Comparison of ENCODE assay signal across 8 mouse cellular contexts in the genomic region with DNA sequence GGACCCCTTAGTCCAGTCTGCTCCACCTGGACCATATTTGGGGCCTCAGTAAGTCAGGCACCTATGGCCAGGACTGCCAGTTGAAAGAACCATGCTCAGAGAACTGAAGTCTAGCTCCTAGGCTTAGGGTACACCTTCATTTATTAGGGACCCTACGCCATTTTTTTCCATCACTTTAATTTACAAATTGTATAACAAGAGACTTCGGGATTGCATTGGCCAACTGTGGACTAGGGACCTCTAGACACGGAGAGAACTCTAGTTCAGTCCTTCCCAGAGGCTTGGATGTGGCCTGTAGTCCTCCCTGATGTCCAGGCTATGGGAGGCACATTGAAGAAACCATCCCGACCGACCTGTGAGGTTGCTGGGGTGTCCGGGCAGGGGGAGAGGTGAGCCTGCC. TPM values are rescaled to one million over a fixed set of nuclear protein-coding genes. Genes with fewer than 3 reads are reported as not detected.
A peak's percentile ranks its signal among the peaks of the same experiment; 100 is the strongest.
DNase-seq lines count a peak whose midpoint lies in the region; ATAC-seq and TF ChIP-seq lines count a peak whose summit lies in the region.

A gene (minus strand): TSS at position 101 of the 400 bp plus-strand sequence.

- H3K27ac ChIP-seq in kidney, adult 2 months (ENCODE audit: insufficient read depth, low read depth, low read length): no peak within 1 kb of the TSS
- H3K27ac ChIP-seq in cortical plate, adult 2 months (ENCODE audit: insufficient read depth, low read length): no peak within 1 kb of the TSS
- H3K27ac ChIP-seq in hindbrain, embryonic 12.5 days: no peak within 1 kb of the TSS
- no peak within 1 kb of the TSS for H3K27ac ChIP-seq in midbrain, embryonic 11.5 days (ENCODE audit: low read depth, low read length)

- no peak for TF ChIP-seq CTCF in kidney, adult 2 months (conservative IDR thresholded peaks at IDR 0.05; ENCODE audit: insufficient read depth, insufficient read length, low read depth, low read length)
- no peak for TF ChIP-seq CTCF in cortical plate, adult 2 months (IDR thresholded peaks at IDR 0.05; ENCODE audit: extremely low read depth, insufficient read depth, low read length)

- WGBS in kidney, adult 2 months: 86% methylated on average over 6 of the region's 6 CpGs
- 76% methylated on average over 6 of the region's 6 CpGs for WGBS in hindbrain, embryonic 12.5 days
- 70% methylated on average over 6 of the region's 6 CpGs for WGBS in midbrain, embryonic 11.5 days

- H3K4me2 ChIP-seq in hindbrain, embryonic 12.5 days (replicated peaks): peak within 1 kb of the TSS; percentile 66
- peak within 1 kb of the TSS; percentile 54 for H3K4me2 ChIP-seq in midbrain, embryonic 11.5 days

- no peak for TF ChIP-seq POLR2A in kidney, adult 2 months (IDR thresholded peaks at IDR 0.05; ENCODE audit: low read depth, low read length)
- no peak for TF ChIP-seq POLR2A in cortical plate, adult 2 months (IDR thresholded peaks at IDR 0.05; ENCODE audit: extremely low read depth, insufficient read depth, low read length)

- no peak for DNase-seq in kidney, adult 2 months
- no peak for DNase-seq in kidney, adult 18-20 months
- DNase-seq in midbrain, embryonic 11.5 days (ENCODE audit: low spot score, missing footprints): peak; percentile 87
- DNase-seq in adrenal gland, postnatal 36 days: no peak
- no peak for DNase-seq in cerebellum, adult 9-10 months
- no peak for DNase-seq in cerebellum, adult 9-11 months

- H3K9me3 ChIP-seq in hindbrain, embryonic 12.5 days (replicated peaks): no peaks in the 10 kb centered on the region
- no peaks in the 10 kb centered on the region for H3K9me3 ChIP-seq in midbrain, embryonic 11.5 days (ENCODE audit: control insufficient read depth, low read length)

- no peaks in the 10 kb centered on the region for H3K27me3 ChIP-seq in kidney, adult 2 months (replicated peaks; ENCODE audit: control insufficient read depth, insufficient read depth, low read length)
- H3K27me3 ChIP-seq in hindbrain, embryonic 12.5 days: peaks cover 71% of the 10 kb centered on the region
- peaks cover 36% of the 10 kb centered on the region for H3K27me3 ChIP-seq in midbrain, embryonic 11.5 days (ENCODE audit: control insufficient read depth, insufficient read depth, low read length)

- H3K36me3 ChIP-seq in kidney, adult 2 months (ENCODE audit: control insufficient read depth, insufficient read depth, low read length): no peaks in the 10 kb centered on the region
- H3K36me3 ChIP-seq in hindbrain, embryonic 12.5 days: no peaks in the 10 kb centered on the region
- H3K36me3 ChIP-seq in midbrain, embryonic 11.5 days (ENCODE audit: control insufficient read depth, insufficient read depth, low read length): no peaks in the 10 kb centered on the region

- peak within 1 kb of the TSS; percentile 48 for H3K4me3 ChIP-seq in kidney, adult 2 months (ENCODE audit: insufficient read depth, low read depth, low read length)
- peak within 1 kb of the TSS; percentile 9 for H3K4me3 ChIP-seq in cortical plate, adult 2 months (ENCODE audit: insufficient read depth, low read length)
- peak within 1 kb of the TSS; percentile 40 for H3K4me3 ChIP-seq in hindbrain, embryonic 12.5 days
- H3K4me3 ChIP-seq in midbrain, embryonic 11.5 days (ENCODE audit: low read depth, low read length): peak within 1 kb of the TSS; percentile 34

- peak within 1 kb of the TSS; percentile 33; the same call in 1 of the 2 replicates for H3K9ac ChIP-seq in hindbrain, embryonic 12.5 days
- H3K9ac ChIP-seq in midbrain, embryonic 11.5 days (ENCODE audit: low read length): peak within 1 kb of the TSS; percentile 33

- H3K4me1 ChIP-seq in kidney, adult 2 months (ENCODE audit: control insufficient read depth, insufficient read depth, low read length): 0 out of 2 replicates have a peak, but pooled peaks cover 3% of the 10 kb centered on the region
- H3K4me1 ChIP-seq in cortical plate, adult 2 months (ENCODE audit: control insufficient read depth, insufficient read depth, low read length): no peaks in the 10 kb centered on the region
- H3K4me1 ChIP-seq in hindbrain, embryonic 12.5 days: peaks cover 15% of the 10 kb centered on the region
- H3K4me1 ChIP-seq in midbrain, embryonic 11.5 days (ENCODE audit: control insufficient read depth, insufficient read depth, low read length): peaks cover 7% of the 10 kb centered on the region

- no peak for ATAC-seq in hindbrain, embryonic 12.5 days (ENCODE audit: low FRiP score)
- no peak for ATAC-seq in midbrain, embryonic 11.5 days (ENCODE audit: low FRiP score)

RNA-seq across cellular contexts. Expression of the gene that starts here (rescaled TPM):
- 0.07 TPM in 1 of 2 replicates, not detected in the other for polyA plus RNA-seq in kidney, adult 2 months (2012; rRNA removed)
- 0.08 and 0.19 TPM in 2 replicates for polyA plus RNA-seq in cortical plate, adult 2 months (2012; rRNA removed)
- 0.17 TPM in 1 of 2 replicates, not detected in the other for polyA plus RNA-seq in hindbrain, embryonic 12.5 days (2016; fragmentation: Nextera tagmentation; extraction: Ambion mirVana)
- polyA plus RNA-seq in midbrain, embryonic 11.5 days (2014; fragmentation: Nextera tagmentation; extraction: Ambion mirVana): not detected in 2 replicates
- total RNA-seq in adrenal gland, postnatal 36 days (2021): not detected

Comparison
In these comparisons a context has a peak if more than half of its experiments do, and no peak if none do; other contexts are left out.
1. Peak in DNase-seq, H3K4me3 ChIP-seq, H3K9ac ChIP-seq and H3K4me2 ChIP-seq in midbrain, embryonic 11.5 days; RNA of the gene not detected or under 1 TPM.